Mouse (Mus musculus): ENCODE results near the gene Slc25a51.
A peak's percentile ranks its signal among the peaks of the same experiment; 100 is the strongest.

Gene Slc25a51

GRCm38 (mm10) chr4:45408427-45409132, at the start of gene Slc25a51:
Gene Slc25a51 (minus strand): TSS chr4:45408766.
- peak; percentile 68 to 81 for DNase-seq (ENCODE audit: low spot score in 2 of 2)

GRCm38 (mm10) chr4:45457543-45457942, 49.0 kb upstream of the Slc25a51 start:
- DNase-seq (ENCODE audit: low spot score in 2 of 2): no peak

GRCm38 (mm10) chr4:45455001-45455400, 46.4 kb upstream of the Slc25a51 start:
- no peak for DNase-seq (ENCODE audit: low spot score in 2 of 2)

- peak in 1 of 2 experiments; percentile 24 for DNase-seq (ENCODE audit: low spot score in 2 of 2)
Observed at GRCm38 (mm10) chr4:45453271-45453851, 44.8 kb upstream of the Slc25a51 start.

GRCm38 (mm10) chr4:45452569-45453111, 44.1 kb upstream of the Slc25a51 start:
- peak in 1 of 2 experiments; percentile 33 for DNase-seq (ENCODE audit: low spot score in 2 of 2)

- DNase-seq (ENCODE audit: low spot score in 2 of 2): no peak
Observed at GRCm38 (mm10) chr4:45449012-45449411, 40.4 kb upstream of the Slc25a51 start.

GRCm38 (mm10) chr4:45448481-45448880, 39.9 kb upstream of the Slc25a51 start:
- DNase-seq (ENCODE audit: low spot score in 2 of 2): no peak

GRCm38 (mm10) chr4:45447196-45447595, 38.6 kb upstream of the Slc25a51 start:
- no peak for DNase-seq (ENCODE audit: low spot score in 2 of 2)

GRCm38 (mm10) chr4:45445235-45445634, 36.7 kb upstream of the Slc25a51 start:
- no peak for DNase-seq (ENCODE audit: low spot score in 2 of 2)

GRCm38 (mm10) chr4:45444813-45445212, 36.2 kb upstream of the Slc25a51 start:
- no peak for DNase-seq (ENCODE audit: low spot score in 2 of 2)

- DNase-seq (ENCODE audit: low spot score in 2 of 2): no peak
Observed at GRCm38 (mm10) chr4:45443652-45444051, 35.1 kb upstream of the Slc25a51 start.

GRCm38 (mm10) chr4:45442237-45442636, 33.7 kb upstream of the Slc25a51 start:
- no peak for DNase-seq (ENCODE audit: low spot score in 2 of 2)

- no peak for DNase-seq (ENCODE audit: low spot score in 2 of 2)
Observed at GRCm38 (mm10) chr4:45441778-45442177, 33.2 kb upstream of the Slc25a51 start.

- no peak for DNase-seq (ENCODE audit: low spot score in 2 of 2)
Observed at GRCm38 (mm10) chr4:45439281-45439680, 30.7 kb upstream of the Slc25a51 start.

GRCm38 (mm10) chr4:45437010-45437409, 28.4 kb upstream of the Slc25a51 start:
- no peak for DNase-seq (ENCODE audit: low spot score in 2 of 2)

GRCm38 (mm10) chr4:45436383-45436913, 27.9 kb upstream of the Slc25a51 start:
- no peak for DNase-seq (ENCODE audit: low spot score in 2 of 2)

GRCm38 (mm10) chr4:45435899-45436298, 27.3 kb upstream of the Slc25a51 start:
- DNase-seq (ENCODE audit: low spot score in 2 of 2): no peak

GRCm38 (mm10) chr4:45434681-45435080, 26.1 kb upstream of the Slc25a51 start:
- no peak for DNase-seq (ENCODE audit: low spot score in 2 of 2)

- DNase-seq (ENCODE audit: low spot score in 2 of 2): no peak
Observed at GRCm38 (mm10) chr4:45434071-45434470, 25.5 kb upstream of the Slc25a51 start.

- no peak for DNase-seq (ENCODE audit: low spot score in 2 of 2)
Observed at GRCm38 (mm10) chr4:45431806-45432205, 23.2 kb upstream of the Slc25a51 start.

GRCm38 (mm10) chr4:45431316-45431715, 22.8 kb upstream of the Slc25a51 start:
- no peak for DNase-seq (ENCODE audit: low spot score in 2 of 2)

GRCm38 (mm10) chr4:45429451-45429850, 20.9 kb upstream of the Slc25a51 start:
- no peak for DNase-seq (ENCODE audit: low spot score in 2 of 2)

All from urinary bladder, adult 18-20 months (tissue).